Mouse (Mus musculus) liver, embryonic 14.5 days (tissue): Measurements from ENCODE around the gene Tmem220. TPM values are rescaled to one million over a fixed set of nuclear protein-coding genes. Genes with fewer than 3 reads are reported as not detected.
A peak's percentile ranks its signal among the peaks of the same experiment; 100 is the strongest.
"Not testable (repeated sequence)": the region's sequence is repeated elsewhere in the genome, so short reads cannot be mapped to it uniquely, and the experiment has no call there.

Source experiments
- ATAC-seq: fragments of 200-750 bp; cut with Nextera tagmentation; 2 replicates; pipeline ENCODE4 v1.8.0; 2017; ENCODE audit warnings: moderate number of reproducible peaks, mild to moderate bottlenecking, moderate library complexity; ENCODE audit not compliant: insufficient read depth
- DNase-seq, 3 experiments: peaks; one replicate each; pipeline ENCODE4 v3.0.0-alpha.2; 2012 to 2013; ENCODE audit warnings: low read depth in 3 of 3, low spot score in 3 of 3
- H3K27ac ChIP-seq: fragments of 300-500 bp; sonication (generic); 2 replicates; pipeline ENCODE4 v1.5.1; 2014; ENCODE audit warnings: moderate library complexity, mild to moderate bottlenecking, control low read depth, inconsistent platforms
- H3K27me3 ChIP-seq: fragments of 300-500 bp; sonication (generic); 2 replicates; pipeline ENCODE4 v1.6.1; 2014; ENCODE audit warnings: mild to moderate bottlenecking, low read length, moderate library complexity; ENCODE audit not compliant: control insufficient read depth, insufficient read depth
- H3K36me3 ChIP-seq: fragments of 300-500 bp; sonication (generic); replicated peaks from 2 replicates; pipeline ENCODE4 v1.6.1; 2014; ENCODE audit warnings: low read depth; ENCODE audit not compliant: control insufficient read depth, insufficient read depth
- H3K4me1 ChIP-seq, 2 experiments: fragments of 200-500 bp in 1 of 2; fragments of 300-500 bp in 1 of 2; sonication (generic) in 1 of 2; replicated peaks; 2 replicates each; pipeline ENCODE4 v1.6.1; 2012 to 2014; ENCODE audit warnings: antibody characterized with exemption in 1 of 2, inconsistent platforms in 1 of 2, low read length in 1 of 2; ENCODE audit not compliant: control insufficient read depth in 2 of 2, insufficient read depth in 2 of 2
- H3K4me2 ChIP-seq: fragments of 300-500 bp; sonication (generic); 2 replicates; pipeline ENCODE4 v1.6.1; 2014; ENCODE audit warnings: low read depth, mild to moderate bottlenecking, control low read depth, moderate library complexity
- H3K4me3 ChIP-seq, 2 experiments: fragments of 200-500 bp in 1 of 2; fragments of 300-500 bp in 1 of 2; sonication (generic) in 1 of 2; 2 replicates each; pipeline ENCODE4 v1.5.1; 2012 to 2014; ENCODE audit warnings: low read depth in 2 of 2, low read length in 2 of 2, mild to moderate bottlenecking in 2 of 2, control low read depth in 1 of 2, inconsistent platforms in 1 of 2, moderate library complexity in 1 of 2; ENCODE audit not compliant: insufficient read depth in 1 of 2
- H3K9ac ChIP-seq: fragments of 300-500 bp; sonication (generic); replicated peaks from 2 replicates; pipeline ENCODE4 v1.6.1; 2014; ENCODE audit warnings: mild to moderate bottlenecking, control low read depth, moderate library complexity
- H3K9me3 ChIP-seq: fragments of 300-500 bp; sonication (generic); 2 replicates; pipeline ENCODE4 v1.6.1; 2016; ENCODE audit warnings: low read length, mixed read lengths; ENCODE audit not compliant: control insufficient read depth
- CTCF ChIP-seq: IDR thresholded peaks from 2 replicates; pipeline ENCODE4 v1.5.1; 2016; ENCODE audit warnings: antibody characterized with exemption, low read depth, control low read depth
- EP300 ChIP-seq: IDR thresholded peaks from 2 replicates; pipeline ENCODE4 v1.6.1; 2016; ENCODE audit warnings: antibody characterized with exemption, low read depth
- WGBS: fragments of 180-500 bp; shearing (Covaris S2); extraction: QIAGEN DNeasy Blood & Tissue Kit; methylation state at CpG from one replicate; pipeline ENCODE4 v1.1.7; 2014; ENCODE audit not compliant: insufficient replicate concordance; 5-methylcytosine and 5-hydroxymethylcytosine counted together
- polyA plus RNA-seq, 2 experiments: library from polyadenylated mRNA; depleted of rRNA in 1 of 2; stranded (reverse) in 1 of 2; unstranded in 1 of 2; fragments of >200 nt; fragmentation: Nextera tagmentation in 1 of 2; extraction: Ambion mirVana in 1 of 2; gene quantifications; 2 replicates each; pipeline versions ENCODE4 v1.2.1 to v1.2.3; 2012 to 2014

Tmem220 gene
- polyA plus RNA-seq, 2 experiments: 0.88 to 1.6 TPM

DNA sequence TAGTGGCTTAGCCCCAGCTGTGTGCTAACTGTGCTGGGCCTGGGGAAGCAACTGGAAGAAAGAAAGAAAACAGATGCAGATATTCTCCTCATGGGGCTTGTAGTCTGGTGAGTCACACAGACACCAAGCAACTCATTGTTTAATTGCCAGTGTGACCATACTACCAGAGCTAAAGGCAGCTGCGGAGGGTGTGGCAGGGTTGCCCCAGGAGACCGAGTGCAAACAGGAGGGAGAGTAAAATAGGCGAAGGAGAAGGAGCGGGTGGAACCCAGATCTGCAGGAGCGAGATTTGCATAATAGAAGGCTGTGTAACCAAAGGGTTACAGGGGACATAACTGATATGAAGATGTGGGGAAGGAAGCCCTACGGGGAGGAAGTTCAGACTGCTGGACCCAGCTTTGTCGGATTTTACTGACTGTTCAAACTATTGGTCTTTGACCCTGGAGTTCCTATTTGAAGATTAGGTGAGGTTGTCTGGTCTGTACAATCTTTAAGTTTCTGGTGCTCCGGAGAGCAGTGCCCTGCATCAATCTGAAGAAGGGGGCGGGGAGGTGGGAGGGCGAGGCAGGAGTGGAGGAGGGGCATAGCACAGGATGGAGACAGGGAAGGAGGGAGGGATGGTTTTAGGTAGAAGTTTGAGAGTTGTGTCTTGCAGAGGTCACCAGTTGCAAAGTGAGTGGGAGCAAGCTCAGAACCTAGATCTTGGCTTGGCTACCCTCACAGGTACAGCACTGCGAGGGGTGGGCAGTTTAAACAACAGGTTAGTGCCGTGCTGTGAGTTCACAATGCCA lies 7.0 kb upstream of the Tmem220 start:
- ATAC-seq (no peak), DNase-seq (no peak)
- Histone ChIP-seq H3K9me3 (no peaks in the 10 kb centered on the region), H3K36me3 (no peaks in the 10 kb centered on the region), H3K27ac (no peak overlapping the region), H3K4me1 (peaks cover 0 to 4% of the 10 kb centered on the region in 2 experiments; a peak in 1 of 4 replicates), H3K27me3 (no peaks in the 10 kb centered on the region; the same call in 1 of the 2 replicates), H3K4me2 (no peak overlapping the region), H3K9ac (no peak overlapping the region), H3K4me3 (no peak overlapping the region)
- TF ChIP-seq CTCF: no peak
- no peak for TF ChIP-seq EP300
- WGBS: 7% methylated on average over 12 of the region's 12 CpGs

DNA sequence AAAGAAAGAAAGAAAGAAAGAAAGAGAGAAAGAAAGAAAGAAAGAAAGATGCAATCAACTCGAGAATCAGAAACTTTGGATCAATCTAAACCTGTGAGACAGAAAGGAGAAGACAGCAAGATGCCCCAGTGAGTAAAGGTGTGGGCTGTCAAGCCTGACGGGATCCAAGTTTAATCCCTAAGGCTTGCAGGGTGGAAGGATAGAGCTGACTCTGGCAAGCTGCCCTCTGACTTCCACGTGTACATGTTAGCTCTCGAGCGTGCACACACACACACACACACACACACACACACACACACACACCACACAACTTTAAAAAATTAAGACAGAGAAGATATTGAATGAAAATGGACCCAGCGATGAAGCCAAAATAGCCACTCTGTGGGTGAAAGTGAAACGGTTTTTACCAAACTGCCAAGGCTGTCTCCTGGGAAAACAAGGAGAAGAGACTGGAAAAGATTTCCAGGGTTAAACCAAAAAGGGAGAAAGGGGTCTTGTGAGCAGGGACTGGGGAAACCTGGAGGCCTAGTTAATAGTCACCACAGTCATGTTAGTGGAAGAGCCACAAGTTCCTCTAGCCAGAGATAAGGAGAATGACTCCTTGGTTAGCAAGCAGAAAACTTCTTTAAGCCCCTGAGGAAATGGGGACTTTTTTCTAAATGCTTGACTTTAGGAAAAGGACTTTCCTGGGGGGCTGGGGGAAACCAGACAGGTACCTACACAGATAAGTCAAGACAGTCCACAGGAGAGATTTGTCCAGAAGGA lies 5.1 kb upstream of the Tmem220 start:
- H3K27ac ChIP-seq: no peak overlapping the region
- H3K4me1 ChIP-seq: peaks cover 0 to 7% of the 10 kb centered on the region in 2 experiments; a peak in 2 of 4 replicates
- no peaks in the 10 kb centered on the region; the same call in 1 of the 2 replicates for H3K27me3 ChIP-seq
- TF ChIP-seq EP300: no peak
- TF ChIP-seq CTCF: no peak
- H3K9ac ChIP-seq: no peak overlapping the region
- H3K9me3 ChIP-seq: no peaks in the 10 kb centered on the region
- no peak overlapping the region for H3K4me2 ChIP-seq
- 45% methylated on average over 7 of the region's 7 CpGs for WGBS
- H3K36me3 ChIP-seq: no peaks in the 10 kb centered on the region
- DNase-seq (no peak), ATAC-seq (no peak)
- no peak overlapping the region for H3K4me3 ChIP-seq

- ATAC-seq: no peak
- no peak overlapping the region for H3K27ac ChIP-seq
- peaks cover 3 to 14% of the 10 kb centered on the region in 2 experiments; a peak in 2 of 4 replicates for H3K4me1 ChIP-seq
- no peaks in the 10 kb centered on the region for H3K36me3 ChIP-seq
- no peak overlapping the region for H3K9ac ChIP-seq
- TF ChIP-seq CTCF (peak; percentile 79), EP300 (no peak)
- no peaks in the 10 kb centered on the region; the same call in 1 of the 2 replicates for H3K27me3 ChIP-seq
- DNase-seq: peak in 1 of 3 experiments; percentile 43
- H3K4me3 ChIP-seq: no peak overlapping the region
- WGBS: 3% methylated on average over 12 of the region's 12 CpGs
- H3K9me3 ChIP-seq: no peaks in the 10 kb centered on the region
- peak overlapping the region; percentile 20; the same call in 1 of the 2 replicates for H3K4me2 ChIP-seq
These were observed 4.0 kb upstream of the Tmem220 start for GRCm38 (mm10) chr11:67020948-67021347.

- DNase-seq (no peak), ATAC-seq (no peak)
- peaks cover 3 to 14% of the 10 kb centered on the region in 2 experiments; a peak in 2 of 4 replicates for H3K4me1 ChIP-seq
- H3K9me3 ChIP-seq: no peaks in the 10 kb centered on the region
- H3K4me3 ChIP-seq: no peak overlapping the region
- H3K27me3 ChIP-seq: no peaks in the 10 kb centered on the region; the same call in 1 of the 2 replicates
- peak; percentile 69 for TF ChIP-seq CTCF
- no peak for TF ChIP-seq EP300
- no peak overlapping the region for H3K9ac ChIP-seq
- WGBS: 65% methylated on average over 13 of the region's 13 CpGs
- H3K4me2 ChIP-seq: no peak overlapping the region
- H3K36me3 ChIP-seq: no peaks in the 10 kb centered on the region
- no peak overlapping the region for H3K27ac ChIP-seq
These were observed 2.4 kb upstream of the Tmem220 start for GRCm38 (mm10) chr11:67022354-67023115.

DNA sequence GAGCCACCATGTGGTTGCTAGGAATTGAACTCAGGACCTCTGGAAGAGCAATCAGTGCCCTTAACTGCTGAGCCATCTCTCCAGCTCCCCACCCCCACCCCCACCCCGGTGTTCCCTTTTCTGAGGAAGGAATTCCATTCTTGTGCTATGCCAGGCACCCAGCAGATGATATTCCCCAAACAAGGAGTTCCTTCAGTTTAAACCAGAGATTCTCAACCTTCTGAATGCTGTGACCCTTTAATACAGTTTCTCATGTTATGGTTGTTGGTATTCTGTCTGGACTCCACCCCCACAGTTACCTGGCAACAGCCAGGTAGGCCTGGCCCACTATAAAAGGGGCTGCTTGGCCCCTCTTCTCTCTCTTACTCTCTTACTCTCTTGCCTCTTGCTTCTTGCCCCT lies 1.8 kb upstream of the Tmem220 start:
- not testable (repeated sequence) for H3K27ac ChIP-seq, H3K9ac ChIP-seq, H3K27me3 ChIP-seq, ATAC-seq, H3K9me3 ChIP-seq, H3K36me3 ChIP-seq, DNase-seq, H3K4me2 ChIP-seq, H3K4me3 ChIP-seq
- 43% methylated on average over 1 of the region's 1 CpGs for WGBS
- peaks cover 3 to 14% of the 10 kb centered on the region in 2 experiments; a peak in 2 of 4 replicates for H3K4me1 ChIP-seq
